Mouse (Mus musculus) layer of hippocampus, adult 6 months (tissue): ENCODE measurements around the gene Tufm. TPM values are rescaled to one million over a fixed set of nuclear protein-coding genes. Genes with fewer than 3 reads are reported as not detected.

Experiments used
- long read RNA-seq, 2 experiments: library from polyadenylated mRNA; unstranded; transcript quantifications; one replicate each; pipeline ENCODE4 v2.0.0; 2019 to 2020
- polyA plus RNA-seq: library from polyadenylated mRNA; unstranded; fragments of <200 nt; fragmentation: Nextera tagmentation; gene quantifications from 2 replicates; pipeline ENCODE4 v1.2.3, GENCODE M21; 2021

Tufm gene
- polyA plus RNA-seq: 84.1 and 87.2 TPM in 2 replicates
- long read RNA-seq, experiment 1, transcript Tufm-201 (10 exons, 1,679 nt): major isoform, 120 of 141 reads
- long read RNA-seq, experiment 1, partial matches to known transcripts: 19 of 141 reads
- long read RNA-seq, experiment 1, other reads (novel, unspliced or antisense): 2 of 141 reads
- long read RNA-seq, experiment 2, transcript Tufm-201 (10 exons, 1,679 nt): major isoform, 376 of 394 reads
- long read RNA-seq, experiment 2, partial matches to known transcripts: 10 of 394 reads
- long read RNA-seq, experiment 2, other reads (novel, unspliced or antisense): 7 of 394 reads

GRCm38 (mm10) chr7:126487052-126487483, at the start of gene Tufm:
Gene Tufm (plus strand): TSS chr7:126487361.

GRCm38 (mm10) chr7:126463004-126463403, 24.2 kb upstream of the Tufm start, which contains the start of gene Atp2a1:
Gene Atp2a1 (minus strand): TSS chr7:126463108.

GRCm38 (mm10) chr7:126474993-126475581, 12.1 kb upstream of the Tufm start, which contains the start of gene Sh2b1:
Gene Sh2b1 (minus strand): TSS chr7:126475424.

GRCm38 (mm10) chr7:126503273-126503878, 16.2 kb downstream of the Tufm start, which contains the start of gene Atxn2l:
Gene Atxn2l (minus strand): TSS chr7:126503437.

Other genes starting within 250 kb of the Tufm start
- gene Sbk1, start 214.7 kb upstream of the Tufm start, polyA plus RNA-seq: 4.8 and 5.6 TPM in 2 replicates
- gene Lat, start 117.8 kb upstream of the Tufm start, polyA plus RNA-seq: 0.11 TPM in 1 of 2 replicates, not detected in the other
- gene Spns1, start 109.9 kb upstream of the Tufm start, polyA plus RNA-seq: 61.0 and 66.9 TPM in 2 replicates
- gene Nfatc2ip, start 90.6 kb upstream of the Tufm start, polyA plus RNA-seq: 0.82 and 1.1 TPM in 2 replicates
- not detected in 2 replicates for gene Cd19, start 72.5 kb upstream of the Tufm start, polyA plus RNA-seq
- 7.5 and 8.5 TPM in 2 replicates for gene Rabep2, start 58.6 kb upstream of the Tufm start, polyA plus RNA-seq
- gene Atp2a1, start 24.3 kb upstream of the Tufm start, polyA plus RNA-seq: 0.13 and 0.16 TPM in 2 replicates
- 32.6 and 36.0 TPM in 2 replicates for gene Sh2b1, start 11.9 kb upstream of the Tufm start, polyA plus RNA-seq
- gene Atxn2l, start 16.1 kb downstream of the Tufm start, polyA plus RNA-seq: 36.7 and 53.5 TPM in 2 replicates
- gene Eif3c, start 79.0 kb downstream of the Tufm start, polyA plus RNA-seq: 220 and 222 TPM in 2 replicates
- gene Apobr, start 97.6 kb downstream of the Tufm start, polyA plus RNA-seq: 0.18 and 0.43 TPM in 2 replicates
- 14.4 and 15.6 TPM in 2 replicates for gene Cln3, start 98.5 kb downstream of the Tufm start, polyA plus RNA-seq
- gene Il27, start 107.6 kb downstream of the Tufm start, polyA plus RNA-seq: not detected in 2 replicates
- 23.0 and 25.6 TPM in 2 replicates for gene Nupr1, start 143.5 kb downstream of the Tufm start, polyA plus RNA-seq
- gene Sgf29, start 161.9 kb downstream of the Tufm start, polyA plus RNA-seq: 29.6 and 29.9 TPM in 2 replicates
- gene Sult1a1, start 189.1 kb downstream of the Tufm start, polyA plus RNA-seq: 11.5 and 17.2 TPM in 2 replicates
- gene Bola2, start 208.0 kb downstream of the Tufm start, polyA plus RNA-seq: 280 and 281 TPM in 2 replicates
- gene Slx1b, start 208.4 kb downstream of the Tufm start, polyA plus RNA-seq: 6.3 and 7.9 TPM in 2 replicates
- 113 and 139 TPM in 2 replicates for gene Coro1a, start 220.4 kb downstream of the Tufm start, polyA plus RNA-seq